Comparison of ENCODE assay signal across 14 mouse cellular contexts in the genomic region with DNA sequence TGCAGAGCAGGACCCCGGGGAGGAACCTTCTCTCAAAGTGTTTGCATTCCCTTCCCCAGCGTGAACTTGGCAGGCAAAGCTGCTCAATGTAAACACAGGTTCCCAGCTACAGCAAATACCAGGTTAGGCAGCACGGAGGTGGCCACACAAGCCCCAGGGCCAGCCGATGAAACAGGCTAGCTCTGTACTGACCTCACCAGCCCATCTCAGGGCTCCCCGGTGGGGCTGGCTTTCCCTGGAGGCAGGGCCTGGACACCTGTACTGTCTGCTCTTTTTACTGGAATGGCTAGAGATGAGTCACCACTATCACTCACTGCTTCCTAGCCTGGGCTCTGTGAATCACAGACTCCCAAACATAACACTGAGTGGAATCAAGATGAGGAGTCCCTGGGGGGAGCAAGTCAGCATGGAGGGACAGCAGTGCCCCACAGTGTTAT.
DNase-seq lines count a peak whose midpoint lies in the region; ATAC-seq lines count a peak whose summit lies in the region.
"Had no signal": no experiment of that assay in that cellular context is flagged by ENCODE, and none has a peak within 500 bp of the region (broad histone marks: within the 10 kb centered on the region; RNA-seq: fewer than 3 reads in every experiment).

No protein-coding gene starts in this region.

- no peak overlapping the region; the same call in 1 of the 2 replicates for H3K4me2 ChIP-seq in liver, embryonic 15.5 days
- H3K4me2 ChIP-seq in midbrain, embryonic 14.5 days (ENCODE audit: low read length) = no peak overlapping the region

- no peaks in the 10 kb centered on the region for H3K9me3 ChIP-seq in liver, embryonic 15.5 days (replicated peaks)
- H3K9me3 ChIP-seq in midbrain, embryonic 14.5 days (ENCODE audit: control insufficient read depth, low read length) = no peaks in the 10 kb centered on the region

- ATAC-seq in liver, embryonic 15.5 days (ENCODE audit: insufficient read depth) = peak; percentile 88
- no peak for ATAC-seq in midbrain, embryonic 14.5 days (ENCODE audit: low FRiP score, low TSS enrichment)

- no peaks in the 10 kb centered on the region for H3K36me3 ChIP-seq in liver, embryonic 15.5 days (replicated peaks)
- no peaks in the 10 kb centered on the region for H3K36me3 ChIP-seq in midbrain, embryonic 14.5 days (ENCODE audit: control insufficient read depth, insufficient read depth, low read length)

- 54% methylated on average over 5 of the region's 5 CpGs for WGBS in liver, embryonic 15.5 days (ENCODE audit: insufficient replicate concordance)
- 74% methylated on average over 5 of the region's 5 CpGs for WGBS in midbrain, embryonic 14.5 days

- H3K9ac ChIP-seq in liver, embryonic 15.5 days = no peak overlapping the region
- H3K9ac ChIP-seq in midbrain, embryonic 14.5 days (replicated peaks; ENCODE audit: low read length) = no peak overlapping the region

- H3K4me1 ChIP-seq in liver, embryonic 15.5 days (replicated peaks) = no peaks in the 10 kb centered on the region; the same call in 1 of the 2 replicates
- H3K4me1 ChIP-seq in midbrain, embryonic 14.5 days (ENCODE audit: control insufficient read depth, insufficient read depth, low read length) = peaks cover 28% of the 10 kb centered on the region

- 0 out of 2 replicates have a peak overlapping the region, but pooled peaks have one; percentile 33 for H3K27ac ChIP-seq in liver, embryonic 15.5 days (replicated peaks)
- no peak overlapping the region for H3K27ac ChIP-seq in midbrain, embryonic 14.5 days (replicated peaks; ENCODE audit: low read depth, low read length)
- H3K27ac ChIP-seq: heart, adult 2 months had no signal

- DNase-seq in cerebellum, postnatal 25 days = peak; percentile 48 to 62
- no peak for DNase-seq in cerebellum, adult 8-10 months
- peak; percentile 71 for DNase-seq in brain, adult 2 months (ENCODE audit: low read depth, low spot score)
- DNase-seq in lung, postnatal 25 days (ENCODE audit: low spot score) = peak; percentile 81
- DNase-seq in urinary bladder, adult 2 months (ENCODE audit: low spot score) = no peak
- no peak for DNase-seq in urinary bladder, postnatal 4 days (ENCODE audit: low spot score in 2 of 2)
- no peak for DNase-seq in midbrain, embryonic 14.5 days
- DNase-seq: cerebellum, adult 18-20 months; heart, adult 2 months; heart, postnatal 36 days; kidney, adult 18-20 months; layer of hippocampus, adult 9-11 months; thymus, adult 18-20 months had no signal

- no peaks in the 10 kb centered on the region; the same call in 1 of the 2 replicates for H3K27me3 ChIP-seq in liver, embryonic 15.5 days
- H3K27me3 ChIP-seq in midbrain, embryonic 14.5 days (ENCODE audit: control insufficient read depth, insufficient read depth, low read length) = no peaks in the 10 kb centered on the region

- H3K4me3 ChIP-seq in liver, embryonic 15.5 days (replicated peaks) = no peak overlapping the region
- H3K4me3 ChIP-seq in midbrain, embryonic 14.5 days (replicated peaks; ENCODE audit: low read depth, low read length) = no peak overlapping the region
- H3K4me3 ChIP-seq: heart, adult 2 months had no signal

Comparison
In these comparisons a context has a peak if more than half of its experiments do, and no peak if none do; other contexts are left out.
1. DNase-seq: peak in cerebellum, postnatal 25 days (2 of 2), brain, adult 2 months (single experiment) and lung, postnatal 25 days (single experiment); none in cerebellum, adult 8-10 months (single experiment), urinary bladder, adult 2 months (single experiment), urinary bladder, postnatal 4 days (0 of 2) and midbrain, embryonic 14.5 days (single experiment).